Mouse (Mus musculus): ENCODE measurements at regions not wholly inside any gene's neighbourhood (a gene's known extent, or its start where the extent isn't known, plus 50 kb on each side); places are given as distances from the start of the nearest gene placed in this dataset.

DNA sequence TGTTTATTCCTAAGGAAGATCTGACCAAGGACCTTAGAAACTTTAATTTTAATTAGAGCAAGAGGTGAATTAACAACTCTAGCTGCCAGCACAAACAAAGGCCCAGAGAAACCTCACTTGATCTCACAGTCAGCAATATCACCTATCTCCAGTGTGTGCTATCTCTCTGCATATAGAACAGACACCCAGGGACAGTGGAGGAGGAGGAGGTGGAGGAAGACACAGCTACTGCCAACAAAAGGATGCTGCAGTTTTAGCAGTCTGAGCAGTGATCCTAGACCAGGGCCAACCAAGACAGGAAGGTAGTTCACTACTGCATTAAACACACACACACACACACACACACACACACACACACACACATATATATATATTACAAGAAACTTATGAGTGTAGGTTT lies 153.5 kb upstream of the Trhde start:
- no peak overlapping the region for H3K9ac ChIP-seq
- no peaks in the 10 kb centered on the region for H3K9me3 ChIP-seq
- no peak overlapping the region for H3K27ac ChIP-seq
- H3K36me3 ChIP-seq, result no peaks in the 10 kb centered on the region
- H3K4me2 ChIP-seq, result no peak overlapping the region
- H3K4me3 ChIP-seq, result no peak overlapping the region
- H3K4me1 ChIP-seq (replicated peaks), result no peaks in the 10 kb centered on the region
- no peaks in the 10 kb centered on the region for H3K27me3 ChIP-seq
- no peak for ATAC-seq (ENCODE audit: low FRiP score)

DNA sequence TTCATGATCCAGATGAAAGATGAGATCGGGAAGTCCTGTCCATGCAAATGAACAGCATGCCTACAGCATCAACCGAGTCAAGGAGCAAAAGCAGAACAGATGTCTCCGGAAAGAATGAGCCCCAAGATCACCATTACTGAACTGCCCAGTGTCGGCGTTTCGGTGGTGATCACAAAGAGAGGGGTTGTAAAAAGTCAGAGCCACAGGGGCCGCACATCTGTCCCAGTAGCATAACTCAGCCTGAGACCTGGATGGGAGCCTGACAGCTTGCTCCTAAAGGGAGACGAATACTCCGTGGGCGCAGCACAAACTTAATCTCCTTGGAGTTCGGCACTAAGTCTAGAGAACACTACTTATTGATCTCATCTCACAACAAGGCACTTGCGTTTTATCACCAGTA lies 151.3 kb upstream of the Trhde start:
- Histone ChIP-seq H3K9ac (no peak overlapping the region), H3K4me1 (replicated peaks) (no peaks in the 10 kb centered on the region), H3K9me3 (no peaks in the 10 kb centered on the region), H3K4me2 (no peak overlapping the region), H3K27ac (no peak overlapping the region), H3K27me3 (no peaks in the 10 kb centered on the region), H3K4me3 (no peak overlapping the region), H3K36me3 (no peaks in the 10 kb centered on the region)
- no peak for ATAC-seq (ENCODE audit: low FRiP score)
- 70% methylated on average over 12 of the region's 12 CpGs for WGBS

DNA sequence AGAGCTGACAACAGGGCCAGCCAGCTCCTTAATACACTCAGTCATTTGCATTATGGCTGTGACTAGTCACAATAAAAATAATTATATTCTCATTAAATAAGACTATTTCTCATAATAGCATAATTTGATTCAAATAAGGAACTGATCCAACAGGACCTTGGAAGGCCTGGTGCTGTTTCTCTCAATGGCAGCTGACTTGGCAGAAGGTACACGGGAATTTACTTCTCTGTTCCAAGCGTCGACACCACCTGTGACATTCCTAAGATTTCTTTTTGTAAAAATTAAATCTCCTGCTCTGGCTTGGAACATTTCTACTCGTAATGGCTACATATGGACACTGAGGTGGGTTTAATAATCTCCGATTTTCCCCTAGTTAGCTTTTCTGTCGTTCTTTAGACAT lies 147.1 kb upstream of the Trhde start:
- no peaks in the 10 kb centered on the region for H3K9me3 ChIP-seq
- no peak overlapping the region for H3K27ac ChIP-seq
- 86% methylated on average over 6 of the region's 6 CpGs for WGBS
- H3K4me1 ChIP-seq (replicated peaks), result no peaks in the 10 kb centered on the region
- no peaks in the 10 kb centered on the region for H3K27me3 ChIP-seq
- no peak overlapping the region for H3K4me3 ChIP-seq
- H3K9ac ChIP-seq, result no peak overlapping the region
- H3K36me3 ChIP-seq, result no peaks in the 10 kb centered on the region
- no peak overlapping the region for H3K4me2 ChIP-seq
- ATAC-seq (ENCODE audit: low FRiP score), result no peak

DNA sequence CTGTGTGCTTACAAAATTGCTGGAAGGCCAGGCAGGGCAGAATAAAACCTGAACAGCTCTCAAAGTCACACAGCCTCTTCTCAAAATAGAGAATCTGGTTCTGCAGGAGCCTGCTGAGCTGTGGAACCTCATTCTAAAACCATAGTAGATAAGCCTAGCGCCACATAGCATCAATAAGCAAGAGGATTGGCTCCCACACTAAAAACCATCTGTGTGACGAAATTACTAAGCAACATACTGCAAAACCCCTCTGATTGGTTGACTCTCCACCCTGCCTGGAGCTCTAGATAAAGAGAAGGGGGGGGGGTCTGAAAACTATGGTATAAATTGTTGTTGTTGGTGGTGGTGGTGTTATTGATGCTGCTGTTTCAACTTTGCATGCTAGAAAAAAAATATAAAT lies 122.6 kb upstream of the Trhde start:
- H3K4me3 ChIP-seq, result no peak overlapping the region
- no peak overlapping the region for H3K4me2 ChIP-seq
- H3K27ac ChIP-seq, result no peak overlapping the region
- WGBS, result 84% methylated on average over 2 of the region's 2 CpGs
- H3K9me3 ChIP-seq, result no peaks in the 10 kb centered on the region
- H3K27me3 ChIP-seq, result no peaks in the 10 kb centered on the region
- no peaks in the 10 kb centered on the region for H3K4me1 ChIP-seq (replicated peaks)
- H3K36me3 ChIP-seq, result no peaks in the 10 kb centered on the region
- H3K9ac ChIP-seq, result no peak overlapping the region
- ATAC-seq (ENCODE audit: low FRiP score), result no peak

DNA sequence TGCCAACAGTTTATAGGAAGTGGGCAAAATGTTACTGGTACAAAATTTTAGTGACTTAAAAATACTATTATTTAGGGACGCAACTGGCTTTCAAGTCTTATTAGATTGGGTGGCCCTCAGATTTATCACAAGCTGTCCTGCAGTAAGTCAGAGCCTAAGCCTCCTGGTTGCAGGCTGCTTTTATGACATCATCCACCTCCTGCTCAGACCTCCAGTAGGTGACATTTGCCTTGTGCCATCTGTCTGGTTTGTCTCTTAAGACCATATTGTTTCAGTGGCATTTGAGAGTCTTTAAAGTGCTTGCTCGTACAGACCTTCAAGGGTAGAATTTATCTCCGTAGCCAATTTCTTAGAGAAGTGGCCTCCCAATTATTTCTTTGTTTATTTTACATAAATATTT lies 111.9 kb upstream of the Trhde start:
- ATAC-seq (ENCODE audit: low FRiP score), result no peak

DNA sequence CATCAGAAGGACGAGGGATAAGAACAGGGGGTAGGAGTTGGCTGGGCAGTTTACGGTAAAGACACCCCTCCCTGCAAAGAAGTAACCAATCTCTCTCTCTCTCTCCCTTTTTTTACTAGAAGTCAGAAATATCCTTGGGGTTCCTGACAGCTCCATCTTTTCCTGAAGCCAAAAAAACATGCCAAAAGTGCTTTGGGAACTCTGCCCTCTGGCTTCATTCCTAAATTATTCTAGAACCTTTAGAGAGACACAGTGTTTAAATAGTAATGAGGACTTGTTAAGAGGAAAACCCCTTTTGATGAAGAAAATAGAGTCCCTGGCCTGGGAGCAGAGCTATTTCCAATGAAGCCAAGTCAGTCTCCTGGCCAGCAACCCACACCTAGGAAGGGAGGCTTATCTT lies 89.8 kb upstream of the Trhde start:
- no peak overlapping the region for H3K27ac ChIP-seq
- H3K4me2 ChIP-seq, result no peak overlapping the region
- no peaks in the 10 kb centered on the region for H3K9me3 ChIP-seq
- no peak overlapping the region for H3K9ac ChIP-seq
- no peaks in the 10 kb centered on the region for H3K27me3 ChIP-seq
- H3K4me1 ChIP-seq (replicated peaks), result no peaks in the 10 kb centered on the region
- WGBS, result 86% methylated on average over 2 of the region's 2 CpGs
- H3K4me3 ChIP-seq, result no peak overlapping the region
- ATAC-seq (ENCODE audit: low FRiP score), result no peak
- no peaks in the 10 kb centered on the region for H3K36me3 ChIP-seq

More for the DNA sequence above, 111.9 kb upstream of the Trhde start:
- no peak overlapping the region for H3K4me2 ChIP-seq
- no peaks in the 10 kb centered on the region for H3K36me3 ChIP-seq
- no peak overlapping the region for H3K4me3 ChIP-seq
- H3K9ac ChIP-seq, result no peak overlapping the region
- H3K9me3 ChIP-seq, result no peaks in the 10 kb centered on the region
- H3K27me3 ChIP-seq, result no peaks in the 10 kb centered on the region
- 83% methylated on average over 3 of the region's 3 CpGs for WGBS
- no peaks in the 10 kb centered on the region for H3K4me1 ChIP-seq (replicated peaks)
- no peak overlapping the region for H3K27ac ChIP-seq

DNA sequence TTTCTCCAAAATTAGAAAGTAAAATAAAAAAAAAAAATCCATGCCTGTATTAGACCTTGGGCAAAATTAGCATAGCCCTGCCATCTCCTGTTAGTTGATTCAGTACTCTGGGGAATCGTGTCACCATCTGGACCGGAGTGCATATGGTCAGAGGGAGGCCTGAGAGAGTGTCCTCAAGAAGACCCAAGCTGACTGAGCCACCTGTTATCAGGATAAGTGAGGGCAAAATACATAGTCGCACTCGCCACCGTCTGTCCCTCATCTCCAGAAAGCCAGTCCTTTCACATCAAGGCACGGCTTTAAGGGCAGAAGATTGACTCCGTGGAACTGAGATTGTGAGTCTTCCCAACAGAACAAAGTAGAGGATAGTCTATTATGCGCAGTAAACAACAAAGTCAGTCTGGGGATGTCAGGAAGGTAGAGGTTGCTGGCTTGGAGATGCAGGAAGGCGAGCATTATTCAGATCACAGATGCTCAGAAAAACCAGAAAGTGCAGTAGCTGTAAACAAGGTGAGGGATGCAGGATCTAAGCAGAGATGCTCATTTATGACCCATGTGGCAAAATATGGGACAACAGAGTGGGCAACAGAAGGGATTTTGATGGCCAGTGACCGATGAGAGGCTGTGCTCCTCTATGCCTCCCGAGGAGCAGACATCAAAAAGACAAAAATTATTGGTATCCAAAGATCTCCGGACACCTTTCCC lies 88.8 kb upstream of the Trhde start:
- H3K9ac ChIP-seq, result no peak overlapping the region
- no peak for ATAC-seq (ENCODE audit: low FRiP score)
- no peaks in the 10 kb centered on the region for H3K27me3 ChIP-seq
- H3K4me1 ChIP-seq (replicated peaks), result no peaks in the 10 kb centered on the region
- H3K4me2 ChIP-seq, result no peak overlapping the region
- no peaks in the 10 kb centered on the region for H3K36me3 ChIP-seq
- no peaks in the 10 kb centered on the region for H3K9me3 ChIP-seq
- no peak overlapping the region for H3K4me3 ChIP-seq
- WGBS, result 89% methylated on average over 12 of the region's 12 CpGs
- no peak overlapping the region for H3K27ac ChIP-seq

DNA sequence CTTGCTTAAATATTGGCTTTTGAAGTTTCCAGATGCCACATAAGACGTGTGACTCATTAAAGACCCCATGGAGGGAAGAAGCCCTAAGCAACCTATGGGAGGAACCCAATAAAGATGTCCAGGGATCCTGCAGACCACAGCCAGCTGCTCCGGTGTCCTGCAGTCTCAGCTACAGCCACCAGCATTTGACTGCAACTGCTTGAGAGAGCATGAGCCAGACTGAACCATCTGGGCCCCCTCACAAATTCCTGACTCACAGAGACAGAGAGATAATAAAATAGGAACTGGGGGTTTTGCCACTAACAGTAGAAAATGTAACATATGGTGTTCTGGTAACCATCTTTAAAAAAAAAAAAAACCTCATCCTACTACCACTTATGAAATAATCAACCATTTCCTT lies 69.1 kb upstream of the Trhde start:
- Histone ChIP-seq H3K27ac (no peak overlapping the region), H3K4me3 (no peak overlapping the region), H3K9ac (no peak overlapping the region), H3K4me2 (no peak overlapping the region), H3K36me3 (no peaks in the 10 kb centered on the region), H3K4me1 (replicated peaks) (no peaks in the 10 kb centered on the region), H3K27me3 (no peaks in the 10 kb centered on the region), H3K9me3 (no peaks in the 10 kb centered on the region)
- WGBS, result 76% methylated on average over 2 of the region's 2 CpGs
- ATAC-seq (ENCODE audit: low FRiP score), result no peak

DNA sequence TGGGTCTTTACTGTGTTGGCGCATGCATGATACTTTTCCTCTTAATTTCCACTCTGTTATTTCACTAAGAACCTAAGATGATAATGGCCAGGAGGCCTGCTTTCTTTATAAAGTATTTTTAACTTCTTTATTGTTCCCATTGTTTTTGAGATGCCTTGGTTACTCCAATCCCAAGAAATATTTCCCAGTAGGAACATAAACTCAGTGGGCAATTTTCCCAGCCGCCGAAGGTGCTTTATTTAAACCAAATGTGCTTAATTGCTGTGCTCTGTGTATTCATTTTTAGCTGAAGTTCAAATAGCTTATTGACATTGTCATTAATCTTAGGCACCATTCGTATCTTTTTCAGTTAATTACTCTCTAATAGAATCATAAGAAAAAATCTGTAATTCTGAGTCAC lies 55.1 kb upstream of the Trhde start:
- Histone ChIP-seq H3K4me2 (no peak overlapping the region), H3K27ac (no peak overlapping the region), H3K9ac (no peak overlapping the region), H3K9me3 (no peaks in the 10 kb centered on the region), H3K4me3 (no peak overlapping the region), H3K4me1 (replicated peaks) (no peaks in the 10 kb centered on the region), H3K27me3 (no peaks in the 10 kb centered on the region), H3K36me3 (no peaks in the 10 kb centered on the region)
- no peak for ATAC-seq (ENCODE audit: low FRiP score)
- 73% methylated on average over 4 of the region's 4 CpGs for WGBS

DNA sequence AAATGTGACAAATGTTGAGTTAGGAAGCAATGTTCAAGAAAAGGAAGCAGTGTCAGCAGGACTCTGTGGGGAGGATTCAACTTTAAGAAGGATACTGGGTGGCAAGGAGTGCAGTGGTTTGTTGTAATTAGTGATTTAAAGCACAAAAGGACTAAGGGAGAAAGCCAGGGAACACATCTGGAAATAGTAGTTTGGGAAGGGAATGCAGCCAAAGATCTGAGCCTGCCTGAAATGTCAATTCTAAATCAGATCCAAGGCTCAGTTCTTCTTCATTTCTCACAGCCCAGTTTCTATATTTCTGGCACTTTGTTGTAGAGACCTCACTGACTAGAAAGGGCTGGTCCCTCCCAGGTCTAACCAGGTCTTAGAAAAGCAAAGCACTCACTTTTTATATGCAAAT lies 50.6 kb upstream of the Trhde start:
- no peak overlapping the region for H3K4me2 ChIP-seq
- no peak overlapping the region for H3K9ac ChIP-seq
- no peaks in the 10 kb centered on the region for H3K27me3 ChIP-seq
- ATAC-seq (ENCODE audit: low FRiP score), result no peak
- H3K27ac ChIP-seq, result no peak overlapping the region
- no peaks in the 10 kb centered on the region for H3K4me1 ChIP-seq (replicated peaks)
- H3K4me3 ChIP-seq, result no peak overlapping the region
- no peaks in the 10 kb centered on the region; the same call in 1 of the 2 replicates for H3K9me3 ChIP-seq
- no peaks in the 10 kb centered on the region for H3K36me3 ChIP-seq

Measured in hindbrain, embryonic 13.5 days (tissue).